Mouse (Mus musculus): ENCODE measurements around the gene Ces5a. TPM values are rescaled to one million over a fixed set of nuclear protein-coding genes. Genes with fewer than 3 reads are reported as not detected.

Gene Ces5a
- total RNA-seq, 1 experiment = not detected

GRCm38 (mm10) chr8:93559696-93560095 lies 24.1 kb upstream of the Ces5a start:
- Histone ChIP-seq H3K9ac (ENCODE audit: insufficient read depth, low read depth, low read length, poor library complexity, severe bottlenecking) (no peak overlapping the region), H3K27ac (ENCODE audit: insufficient read depth, low read depth, low read length, poor library complexity, severe bottlenecking) (no peak overlapping the region), H3K36me3 (ENCODE audit: control insufficient read depth, insufficient read depth, low read length, poor library complexity, severe bottlenecking) (no peaks in the 10 kb centered on the region), H3K4me1 (ENCODE audit: control insufficient read depth in 2 of 2, insufficient read depth in 2 of 2, low read length in 2 of 2, poor library complexity in 1 of 2) (no peaks in the 10 kb centered on the region), H3K4me3 (ENCODE audit: insufficient read depth in 1 of 2, low read depth in 1 of 2, low read length in 2 of 2, poor library complexity in 1 of 2, severe bottlenecking in 1 of 2) (no peak overlapping the region), H3K9me3 (ENCODE audit: control insufficient read depth, insufficient read depth, low read depth, low read length) (no peaks in the 10 kb centered on the region)
- in situ Hi-C loops (cut with MboI; ENCODE audit: low sequenced_read_pairs in 2 of 2, unreplicated experiment in 2 of 2) = no loop called here
- TF ChIP-seq ZC3H11A (IDR thresholded peaks at IDR 0.05; ENCODE audit: borderline replicate concordance, low read depth, low read length) (no peak), MAFK (IDR thresholded peaks at IDR 0.05; ENCODE audit: insufficient read depth, low read depth, low read length) (no peak), ZNF384 (IDR thresholded peaks at IDR 0.05; ENCODE audit: low read depth, low read length) (no peak), CHD2 (IDR thresholded peaks at IDR 0.05; ENCODE audit: low read depth, low read length) (no peak), HCFC1 (IDR thresholded peaks at IDR 0.05; ENCODE audit: borderline replicate concordance, insufficient read depth, low read length) (no peak)
- no peak for DNase-seq (ENCODE audit: low read depth, low spot score)

- H3K4me3 ChIP-seq (ENCODE audit: insufficient read depth in 1 of 2, low read depth in 1 of 2, low read length in 2 of 2, poor library complexity in 1 of 2, severe bottlenecking in 1 of 2) = no peak overlapping the region
- in situ Hi-C loops (cut with MboI; ENCODE audit: low sequenced_read_pairs in 2 of 2, unreplicated experiment in 2 of 2) = no loop called here
- H3K9ac ChIP-seq (ENCODE audit: insufficient read depth, low read depth, low read length, poor library complexity, severe bottlenecking) = no peak overlapping the region
- peaks cover 0 to 3% of the 10 kb centered on the region in 2 experiments; a peak in 1 of 4 replicates for H3K4me1 ChIP-seq (ENCODE audit: control insufficient read depth in 2 of 2, insufficient read depth in 2 of 2, low read length in 2 of 2, poor library complexity in 1 of 2)
- TF ChIP-seq ZNF384 (IDR thresholded peaks at IDR 0.05; ENCODE audit: low read depth, low read length) (no peak), MAFK (IDR thresholded peaks at IDR 0.05; ENCODE audit: insufficient read depth, low read depth, low read length) (no peak)
- no peak overlapping the region for H3K27ac ChIP-seq (ENCODE audit: insufficient read depth, low read depth, low read length, poor library complexity, severe bottlenecking)
- no peaks in the 10 kb centered on the region for H3K9me3 ChIP-seq (ENCODE audit: control insufficient read depth, insufficient read depth, low read depth, low read length)
- DNase-seq (ENCODE audit: low read depth, low spot score) = no peak
- no peaks in the 10 kb centered on the region for H3K36me3 ChIP-seq (ENCODE audit: control insufficient read depth, insufficient read depth, low read length, poor library complexity, severe bottlenecking)
These were observed 33.0 kb downstream of the Ces5a start for GRCm38 (mm10) chr8:93502634-93503033.

- Histone ChIP-seq H3K9me3 (ENCODE audit: control insufficient read depth, insufficient read depth, low read depth, low read length) (no peaks in the 10 kb centered on the region), H3K4me3 (ENCODE audit: insufficient read depth in 1 of 2, low read depth in 1 of 2, low read length in 2 of 2, poor library complexity in 1 of 2, severe bottlenecking in 1 of 2) (no peak overlapping the region)
- in situ Hi-C loops (cut with MboI; ENCODE audit: low sequenced_read_pairs in 2 of 2, unreplicated experiment in 2 of 2) = no loop called here
These were observed 36.2 kb downstream of the Ces5a start for GRCm38 (mm10) chr8:93499437-93499836.

GRCm38 (mm10) chr8:93495330-93495729 lies 40.3 kb downstream of the Ces5a start:
- Histone ChIP-seq H3K4me1 (ENCODE audit: control insufficient read depth in 2 of 2, insufficient read depth in 2 of 2, low read length in 2 of 2, poor library complexity in 1 of 2) (peaks cover 0 to 3% of the 10 kb centered on the region in 2 experiments; a peak in 1 of 4 replicates), H3K9me3 (ENCODE audit: control insufficient read depth, insufficient read depth, low read depth, low read length) (no peaks in the 10 kb centered on the region), H3K27ac (ENCODE audit: insufficient read depth, low read depth, low read length, poor library complexity, severe bottlenecking) (no peak overlapping the region), H3K9ac (ENCODE audit: insufficient read depth, low read depth, low read length, poor library complexity, severe bottlenecking) (no peak overlapping the region), H3K4me3 (ENCODE audit: insufficient read depth in 1 of 2, low read depth in 1 of 2, low read length in 2 of 2, poor library complexity in 1 of 2, severe bottlenecking in 1 of 2) (no peak overlapping the region), H3K36me3 (ENCODE audit: control insufficient read depth, insufficient read depth, low read length, poor library complexity, severe bottlenecking) (no peaks in the 10 kb centered on the region)
- peak; percentile 42 for DNase-seq (ENCODE audit: low read depth, low spot score)
- peak; percentile 57; the same call in 1 of the 2 replicates for TF ChIP-seq ZC3H11A (IDR thresholded peaks at IDR 0.05; ENCODE audit: borderline replicate concordance, low read depth, low read length)
- no peak for TF ChIP-seq CHD2 (IDR thresholded peaks at IDR 0.05; ENCODE audit: low read depth, low read length)
- in situ Hi-C loops (cut with MboI; ENCODE audit: low sequenced_read_pairs in 2 of 2, unreplicated experiment in 2 of 2) = no loop called here

More at GRCm38 (mm10) chr8:93499437-93499836, 36.2 kb downstream of the Ces5a start:
- no peak for DNase-seq (ENCODE audit: low read depth, low spot score)
- no peak overlapping the region for H3K9ac ChIP-seq (ENCODE audit: insufficient read depth, low read depth, low read length, poor library complexity, severe bottlenecking)
- TF ChIP-seq ZNF384 (IDR thresholded peaks at IDR 0.05; ENCODE audit: low read depth, low read length) = no peak
- TF ChIP-seq CHD2 (IDR thresholded peaks at IDR 0.05; ENCODE audit: low read depth, low read length) = no peak
- no peak for TF ChIP-seq ZC3H11A (IDR thresholded peaks at IDR 0.05; ENCODE audit: borderline replicate concordance, low read depth, low read length)
- TF ChIP-seq MAFK (IDR thresholded peaks at IDR 0.05; ENCODE audit: insufficient read depth, low read depth, low read length) = no peak
- TF ChIP-seq HCFC1 (IDR thresholded peaks at IDR 0.05; ENCODE audit: borderline replicate concordance, insufficient read depth, low read length) = no peak
- H3K27ac ChIP-seq (ENCODE audit: insufficient read depth, low read depth, low read length, poor library complexity, severe bottlenecking) = no peak overlapping the region
- H3K36me3 ChIP-seq (ENCODE audit: control insufficient read depth, insufficient read depth, low read length, poor library complexity, severe bottlenecking) = no peaks in the 10 kb centered on the region
- H3K4me1 ChIP-seq (ENCODE audit: control insufficient read depth in 2 of 2, insufficient read depth in 2 of 2, low read length in 2 of 2, poor library complexity in 1 of 2) = peaks cover 0 to 3% of the 10 kb centered on the region in 2 experiments; a peak in 1 of 4 replicates

GRCm38 (mm10) chr8:93488743-93489142 lies 46.9 kb downstream of the Ces5a start:
- no peak overlapping the region for H3K9ac ChIP-seq (ENCODE audit: insufficient read depth, low read depth, low read length, poor library complexity, severe bottlenecking)
- TF ChIP-seq ZC3H11A (IDR thresholded peaks at IDR 0.05; ENCODE audit: borderline replicate concordance, low read depth, low read length) (no peak), ZNF384 (IDR thresholded peaks at IDR 0.05; ENCODE audit: low read depth, low read length) (no peak), HCFC1 (IDR thresholded peaks at IDR 0.05; ENCODE audit: borderline replicate concordance, insufficient read depth, low read length) (no peak), CHD2 (IDR thresholded peaks at IDR 0.05; ENCODE audit: low read depth, low read length) (no peak), MAFK (IDR thresholded peaks at IDR 0.05; ENCODE audit: insufficient read depth, low read depth, low read length) (no peak)
- no peaks in the 10 kb centered on the region for H3K4me1 ChIP-seq (ENCODE audit: control insufficient read depth in 2 of 2, insufficient read depth in 2 of 2, low read length in 2 of 2, poor library complexity in 1 of 2)
- H3K27ac ChIP-seq (ENCODE audit: insufficient read depth, low read depth, low read length, poor library complexity, severe bottlenecking) = no peak overlapping the region
- H3K9me3 ChIP-seq (ENCODE audit: control insufficient read depth, insufficient read depth, low read depth, low read length) = no peaks in the 10 kb centered on the region
- no peaks in the 10 kb centered on the region for H3K36me3 ChIP-seq (ENCODE audit: control insufficient read depth, insufficient read depth, low read length, poor library complexity, severe bottlenecking)
- no peak overlapping the region for H3K4me3 ChIP-seq (ENCODE audit: insufficient read depth in 1 of 2, low read depth in 1 of 2, low read length in 2 of 2, poor library complexity in 1 of 2, severe bottlenecking in 1 of 2)
- DNase-seq (ENCODE audit: low read depth, low spot score) = no peak
- in situ Hi-C loops (cut with MboI; ENCODE audit: low sequenced_read_pairs in 2 of 2, unreplicated experiment in 2 of 2) = no loop called here
